Mouse (Mus musculus): ENCODE data around the gene Gabrb3.

DNA sequence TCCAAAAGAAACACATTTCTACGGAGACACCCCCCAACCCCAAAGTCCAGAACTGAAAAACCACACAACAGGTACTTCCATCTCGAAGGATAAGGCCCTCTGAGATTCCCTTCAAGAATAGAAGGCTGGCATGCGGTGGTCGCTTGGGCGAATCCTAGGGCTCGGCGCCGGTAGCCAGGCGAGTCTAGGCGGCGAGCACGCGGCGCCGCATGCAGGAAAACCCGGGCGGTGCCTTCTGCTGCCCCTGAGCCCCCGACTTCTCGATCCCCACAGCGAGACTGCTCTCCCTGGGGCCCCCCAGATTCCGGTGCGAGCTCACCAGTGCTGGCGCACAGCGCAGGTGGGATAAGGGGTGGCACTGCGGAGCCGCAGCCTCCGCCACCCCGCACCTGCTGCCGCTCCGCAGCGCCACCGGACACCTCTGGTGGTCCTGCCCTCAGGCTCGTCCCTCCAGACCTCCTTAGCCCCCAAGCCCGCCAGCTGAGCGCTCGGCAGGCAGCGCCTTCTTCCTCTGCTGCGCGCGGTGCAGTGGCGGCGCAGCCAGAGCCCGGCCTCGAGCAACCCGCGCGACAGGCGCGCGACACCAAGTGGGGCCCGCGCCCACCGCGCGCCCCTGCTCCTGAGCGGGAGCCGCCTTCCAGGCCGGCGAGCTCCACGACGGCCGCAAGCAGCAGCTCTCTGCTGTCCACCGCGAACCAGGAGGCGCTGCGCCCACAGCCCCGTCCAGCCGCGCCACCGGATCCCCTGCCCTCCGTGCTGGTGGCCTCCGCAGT, 89.6 kb downstream of the Gabrb3 start:
- TF ChIP-seq POLR2A (IDR thresholded peaks at IDR 0.05; ENCODE audit: extremely low read depth, insufficient read depth, low read length) (no peak), CTCF (IDR thresholded peaks at IDR 0.05; ENCODE audit: extremely low read depth, insufficient read depth, low read length) (no peak)
